Mouse (Mus musculus) neutrophil, adult 5-6 weeks (primary cell): Measurements from ENCODE around the gene Fut4. TPM values are rescaled to one million over a fixed set of nuclear protein-coding genes. Genes with fewer than 3 reads are reported as not detected.
"Not testable (repeated sequence)": the region's sequence is repeated elsewhere in the genome, so short reads cannot be mapped to it uniquely, and the experiment has no call there.

ENCODE experiments used
- ATAC-seq: fragments of 151-379, 151-347 bp; 2 replicates; pipeline ENCODE4 v1.8.0; 2017; ENCODE audit warnings: mild to moderate bottlenecking, moderate TSS enrichment; ENCODE audit not compliant: insufficient number of reproducible peaks, poor library complexity, low FRiP score, severe bottlenecking; ENCODE audit errors: extremely low read depth
- total RNA-seq: library from RNA; stranded (forward); fragments of 200-1000 nt; gene quantifications from 2 replicates; pipeline ENCODE4 v1.2.3, GENCODE M21; 2017

Fut4 gene
- total RNA-seq, 1 experiment from 2014 or later, result 10.0 TPM

DNA sequence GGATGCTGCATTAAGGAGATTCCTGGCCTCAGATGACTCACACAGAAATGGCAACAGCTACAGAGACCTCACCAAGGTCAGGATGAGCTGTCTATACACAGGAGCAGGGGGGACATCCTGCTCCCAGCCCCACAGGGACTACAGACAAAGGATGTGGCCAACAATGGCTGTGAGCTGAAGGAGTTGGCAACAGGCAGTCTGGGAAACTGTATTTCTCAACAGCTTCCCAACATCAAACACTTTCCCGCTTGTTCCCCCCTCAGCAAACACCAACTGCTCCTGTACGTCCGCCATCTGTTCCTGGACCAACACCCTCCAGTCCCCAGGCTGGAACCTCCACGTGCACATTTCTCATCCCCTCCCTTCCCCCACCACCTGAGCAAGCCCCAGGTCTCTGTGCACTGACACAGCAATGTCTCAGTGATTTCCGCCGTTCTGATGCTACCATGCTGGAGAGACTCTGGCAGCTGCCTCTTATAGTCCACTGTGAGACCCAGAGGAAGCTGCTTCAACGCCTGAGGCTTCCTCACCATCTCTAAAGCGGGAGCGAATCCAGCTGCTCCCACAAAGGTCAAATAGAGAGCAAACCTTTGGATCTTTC lies 21.2 kb downstream of the Fut4 start:
- ATAC-seq, result no peak

GRCm38 (mm10) chr9:14728365-14728764 lies 23.8 kb downstream of the Fut4 start:
- no peak for ATAC-seq

GRCm38 (mm10) chr9:14726629-14727028 lies 25.6 kb downstream of the Fut4 start:
- no peak for ATAC-seq

GRCm38 (mm10) chr9:14726005-14726404 lies 26.2 kb downstream of the Fut4 start:
- no peak for ATAC-seq

DNA sequence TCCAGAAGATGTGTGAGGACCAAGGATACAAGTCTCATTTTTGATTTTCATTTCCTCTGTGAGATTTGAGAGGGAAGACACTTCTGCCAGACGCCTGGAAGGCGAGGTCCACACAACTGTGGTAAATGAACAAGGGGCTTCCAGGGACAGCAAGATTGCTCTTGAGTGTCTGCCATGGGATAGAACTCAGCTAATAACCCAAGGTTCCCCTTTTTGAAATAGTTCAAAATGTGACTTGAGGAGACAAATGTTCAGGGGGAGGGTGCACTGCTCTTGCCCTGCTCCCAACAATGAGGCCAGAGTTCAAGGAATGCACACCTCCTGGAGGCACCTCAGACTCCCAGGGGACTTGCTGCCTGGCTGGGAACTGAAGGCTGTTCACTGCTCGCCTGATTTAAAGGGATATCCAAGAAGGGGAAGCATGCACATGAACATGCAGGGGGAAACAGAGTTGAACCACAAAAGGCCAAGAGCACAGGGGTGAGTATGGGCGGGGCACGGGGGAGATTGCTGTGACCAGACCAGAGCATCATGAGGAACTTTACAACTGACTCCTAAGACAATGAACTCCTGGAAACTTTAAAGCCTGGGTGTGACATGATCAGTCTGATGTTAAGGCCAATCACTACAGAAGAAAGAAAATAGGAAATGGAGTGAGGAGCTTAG lies 27.3 kb downstream of the Fut4 start:
- ATAC-seq, result peak; percentile 31; the same call in 1 of the 2 replicates

DNA sequence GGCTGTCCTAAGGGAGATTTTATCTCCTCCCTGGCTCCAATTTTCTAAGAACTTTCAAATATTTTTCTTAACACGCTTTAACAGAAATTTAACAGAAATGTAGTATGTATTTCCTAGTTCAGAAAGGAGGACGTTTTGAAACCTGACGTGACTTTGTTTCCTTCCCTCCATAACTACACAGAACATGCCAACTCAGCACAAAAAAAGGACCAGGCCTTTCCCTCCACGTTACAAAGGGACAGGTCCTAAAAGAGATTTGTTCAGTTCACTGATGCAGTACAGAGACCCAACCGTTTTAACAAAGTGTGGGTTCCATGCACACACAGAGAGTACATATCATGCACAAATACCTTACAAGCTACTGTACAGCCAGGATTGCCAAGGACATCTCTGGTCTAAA lies 30.6 kb downstream of the Fut4 start:
- no peak for ATAC-seq

GRCm38 (mm10) chr9:14720384-14720783 lies 31.8 kb downstream of the Fut4 start:
- ATAC-seq, result no peak

DNA sequence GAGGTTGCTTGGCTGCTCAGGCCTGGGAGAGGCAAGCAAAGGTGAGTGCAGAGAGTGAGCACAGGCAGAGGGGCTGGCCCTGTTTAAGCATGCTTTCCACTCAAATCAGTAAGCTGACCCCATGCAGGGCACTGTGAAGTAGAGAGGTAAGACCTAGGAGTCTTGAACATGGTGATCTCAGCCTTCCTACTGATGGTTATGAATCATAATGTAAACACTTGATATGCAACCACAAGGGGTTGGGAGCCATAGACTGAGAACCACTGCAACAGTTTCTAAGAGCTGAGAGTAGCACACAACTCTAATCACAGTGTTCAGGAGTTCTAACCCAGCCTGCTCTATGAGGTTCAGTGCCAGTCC lies 33.9 kb downstream of the Fut4 start:
- ATAC-seq, result no peak

DNA sequence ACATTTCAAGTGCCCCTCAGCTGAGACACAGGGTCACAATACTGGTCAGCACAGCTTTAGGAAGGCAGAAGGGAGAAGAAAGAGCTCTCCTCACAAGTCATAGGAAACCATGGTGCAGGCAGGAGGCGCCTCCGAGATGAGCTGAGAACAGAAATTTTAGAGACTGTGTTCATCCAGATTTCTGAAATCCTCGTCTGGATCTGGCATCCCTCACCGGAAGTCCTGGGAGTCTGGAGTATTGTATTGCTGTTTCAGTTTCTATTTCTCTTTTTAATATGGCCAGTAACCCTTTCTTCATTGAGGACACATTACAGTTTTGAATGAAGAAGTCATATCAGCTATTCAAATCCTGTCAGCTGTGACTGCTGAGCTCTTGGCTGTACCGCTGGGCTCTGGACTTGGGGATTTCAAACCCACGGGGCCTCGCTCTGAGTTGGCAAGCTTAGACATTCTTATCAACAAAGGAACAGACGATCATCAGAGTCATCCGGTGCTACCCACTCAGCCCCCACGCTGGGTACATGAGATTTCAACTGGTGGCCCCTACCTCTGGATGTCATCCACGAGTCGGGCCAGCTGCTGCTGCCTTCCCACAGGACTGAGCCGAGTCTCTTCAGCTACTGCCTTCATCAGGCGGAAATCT lies 34.4 kb downstream of the Fut4 start:
- ATAC-seq, result no peak

GRCm38 (mm10) chr9:14715258-14715657 lies 36.9 kb downstream of the Fut4 start:
- no peak for ATAC-seq

DNA sequence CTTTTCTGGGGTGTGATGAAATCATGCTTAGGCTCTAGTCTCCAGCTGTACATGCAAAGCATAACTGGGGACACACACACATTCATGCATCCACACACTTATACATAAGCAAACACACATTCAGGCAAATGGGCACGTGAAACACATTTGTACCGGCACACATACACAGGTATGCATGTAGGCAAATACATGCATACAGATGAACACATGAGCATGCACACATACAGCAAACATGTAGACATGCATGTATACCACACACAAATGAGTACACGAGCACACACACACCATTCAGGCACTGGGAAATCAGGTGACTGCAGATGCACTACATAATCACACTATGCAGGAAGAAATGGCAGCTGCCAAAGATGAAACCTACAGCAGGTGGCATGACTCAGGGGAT lies 41.3 kb downstream of the Fut4 start:
- no peak for ATAC-seq

GRCm38 (mm10) chr9:14705321-14706162 lies 46.7 kb downstream of the Fut4 start:
- ATAC-seq, result no peak

DNA sequence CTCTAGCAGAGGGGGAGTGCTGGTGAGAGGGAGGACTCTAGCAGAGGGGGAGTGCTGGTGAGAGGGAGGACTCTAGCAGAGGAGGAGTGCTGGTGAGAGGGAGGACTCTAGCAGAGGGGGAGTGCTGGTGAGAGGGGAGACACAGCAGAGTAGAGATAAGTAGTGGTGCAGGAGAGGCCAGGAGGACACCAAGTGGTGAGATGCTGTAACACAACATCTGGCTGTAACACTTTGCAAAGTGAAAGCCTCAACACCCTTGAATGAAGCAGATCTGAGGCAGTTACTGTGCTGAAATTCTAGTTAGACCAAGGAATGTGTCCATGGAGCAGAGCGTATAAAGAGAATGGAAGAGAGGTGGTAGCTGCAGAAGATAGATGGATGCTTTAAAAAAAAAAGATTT lies 51.4 kb downstream of the Fut4 start:
- ATAC-seq, result not testable (repeated sequence)

GRCm38 (mm10) chr9:14699288-14699640 lies 52.9 kb downstream of the Fut4 start:
- no peak for ATAC-seq

- ATAC-seq, result peak; percentile 73
These were observed 53.5 kb downstream of the Fut4 start for GRCm38 (mm10) chr9:14698582-14699287.
